Mouse (Mus musculus): ENCODE results near the gene Cacna1c. TPM values are rescaled to one million over a fixed set of nuclear protein-coding genes. Genes with fewer than 3 reads are reported as not detected.

Gene Cacna1c
- polyA plus RNA-seq, 1 experiment from 2014 or later = 0.23 TPM

- no peak for ATAC-seq
These were observed 51.1 kb downstream of the Cacna1c start for GRCm38 (mm10) chr6:119145109-119145508.

DNA sequence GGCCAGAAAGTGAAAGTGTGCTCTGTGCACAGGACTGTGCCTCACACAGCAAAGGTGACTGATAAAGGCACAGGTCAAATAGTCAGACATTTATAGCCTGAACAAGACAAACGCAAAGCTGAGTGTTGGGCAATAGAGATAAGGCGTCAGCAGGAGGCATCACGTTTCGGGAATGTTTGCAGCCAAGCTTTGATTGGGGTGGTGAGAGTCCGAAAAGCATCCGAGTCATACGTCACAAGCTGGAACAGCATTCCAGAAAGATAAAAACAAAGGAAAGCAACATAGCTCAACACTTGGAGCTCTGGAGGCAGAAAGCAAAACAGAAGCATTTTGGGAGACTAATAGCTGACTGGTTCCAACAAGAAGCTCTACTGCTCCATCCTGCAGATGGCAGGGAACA is 56.7 kb downstream of the Cacna1c start:
- ATAC-seq = peak; percentile 88
- 25% methylated on average over 7 of the region's 7 CpGs for WGBS (ENCODE audit: insufficient replicate concordance)

More at GRCm38 (mm10) chr6:119145109-119145508, 51.1 kb downstream of the Cacna1c start:
- Histone ChIP-seq H3K4me2 (ENCODE audit: low read depth, low read length) (no peak overlapping the region), H3K9me3 (ENCODE audit: low read length) (peaks cover 5% of the 10 kb centered on the region; the same call in 1 of the 2 replicates), H3K36me3 (replicated peaks; ENCODE audit: insufficient read depth, low read length) (no peaks in the 10 kb centered on the region), H3K27ac (ENCODE audit: low read depth) (no peak overlapping the region), H3K27me3 (ENCODE audit: insufficient read depth, low read length) (no peaks in the 10 kb centered on the region), H3K4me1 (ENCODE audit: insufficient read depth) (no peaks in the 10 kb centered on the region), H3K4me3 (ENCODE audit: low read depth, low read length) (no peak overlapping the region), H3K9ac (replicated peaks) (no peak overlapping the region)
- no peak for DNase-seq
- 50% methylated on average over 4 of the region's 4 CpGs for WGBS (ENCODE audit: insufficient replicate concordance)
- no peak for TF ChIP-seq CTCF (IDR thresholded peaks at IDR 0.05; ENCODE audit: low read depth)
- no peak for TF ChIP-seq EP300 (IDR thresholded peaks at IDR 0.05; ENCODE audit: low read depth)

GRCm38 (mm10) chr6:119137768-119138167 is 58.5 kb downstream of the Cacna1c start:
- WGBS (ENCODE audit: insufficient replicate concordance) = 61% methylated on average over 10 of the region's 10 CpGs
- TF ChIP-seq CTCF (IDR thresholded peaks at IDR 0.05; ENCODE audit: low read depth) = no peak
- TF ChIP-seq EP300 (IDR thresholded peaks at IDR 0.05; ENCODE audit: low read depth) = no peak
- Histone ChIP-seq H3K4me1 (ENCODE audit: insufficient read depth) (peaks cover 9% of the 10 kb centered on the region; the same call in 1 of the 2 replicates), H3K9ac (replicated peaks) (no peak overlapping the region), H3K27ac (ENCODE audit: low read depth) (no peak overlapping the region), H3K9me3 (ENCODE audit: low read length) (no peaks in the 10 kb centered on the region), H3K36me3 (replicated peaks; ENCODE audit: insufficient read depth, low read length) (no peaks in the 10 kb centered on the region), H3K27me3 (ENCODE audit: insufficient read depth, low read length) (no peaks in the 10 kb centered on the region), H3K4me3 (ENCODE audit: low read depth, low read length) (no peak overlapping the region), H3K4me2 (ENCODE audit: low read depth, low read length) (no peak overlapping the region)
- ATAC-seq = peak; percentile 78
- DNase-seq = peak; percentile 48

More for the DNA sequence above, 56.7 kb downstream of the Cacna1c start:
- DNase-seq = peak; percentile 39
- H3K4me1 ChIP-seq (ENCODE audit: insufficient read depth) = peaks cover 9% of the 10 kb centered on the region; the same call in 1 of the 2 replicates
- no peak overlapping the region for H3K4me3 ChIP-seq (ENCODE audit: low read depth, low read length)
- peak overlapping the region; percentile 39; the same call in 1 of the 2 replicates for H3K27ac ChIP-seq (ENCODE audit: low read depth)
- no peak overlapping the region for H3K9ac ChIP-seq (replicated peaks)
- TF ChIP-seq EP300 (IDR thresholded peaks at IDR 0.05; ENCODE audit: low read depth) (no peak), CTCF (IDR thresholded peaks at IDR 0.05; ENCODE audit: low read depth) (no peak)
- no peaks in the 10 kb centered on the region for H3K36me3 ChIP-seq (replicated peaks; ENCODE audit: insufficient read depth, low read length)
- no peaks in the 10 kb centered on the region for H3K9me3 ChIP-seq (ENCODE audit: low read length)
- H3K4me2 ChIP-seq (ENCODE audit: low read depth, low read length) = no peak overlapping the region
- H3K27me3 ChIP-seq (ENCODE audit: insufficient read depth, low read length) = no peaks in the 10 kb centered on the region

DNA sequence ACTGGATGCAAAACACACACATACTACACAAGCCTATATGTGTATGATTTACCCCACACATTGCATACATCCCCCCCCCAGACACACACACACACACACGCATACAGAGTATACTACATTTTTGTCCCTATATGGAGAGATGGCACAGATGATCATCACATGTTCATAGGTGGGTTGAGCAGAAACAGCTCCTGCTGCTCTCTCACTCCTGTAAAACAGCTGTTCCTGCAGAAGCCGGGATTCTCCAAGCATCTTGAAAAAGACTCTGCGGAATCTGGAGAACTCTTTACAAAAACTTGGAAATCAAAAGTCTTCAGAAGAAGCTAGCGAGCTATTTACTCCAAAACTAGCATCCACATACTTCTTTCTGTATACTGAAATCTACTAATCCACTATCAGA is 63.4 kb downstream of the Cacna1c start:
- TF ChIP-seq EP300 (IDR thresholded peaks at IDR 0.05; ENCODE audit: low read depth) = no peak
- TF ChIP-seq CTCF (IDR thresholded peaks at IDR 0.05; ENCODE audit: low read depth) = no peak
- Histone ChIP-seq H3K4me3 (ENCODE audit: low read depth, low read length) (no peak overlapping the region), H3K9ac (replicated peaks) (no peak overlapping the region), H3K4me2 (ENCODE audit: low read depth, low read length) (no peak overlapping the region), H3K36me3 (replicated peaks; ENCODE audit: insufficient read depth, low read length) (no peaks in the 10 kb centered on the region), H3K4me1 (ENCODE audit: insufficient read depth) (no peaks in the 10 kb centered on the region), H3K27ac (ENCODE audit: low read depth) (no peak overlapping the region), H3K27me3 (ENCODE audit: insufficient read depth, low read length) (no peaks in the 10 kb centered on the region), H3K9me3 (ENCODE audit: low read length) (no peaks in the 10 kb centered on the region)
- WGBS (ENCODE audit: insufficient replicate concordance) = 77% methylated on average over 4 of the region's 4 CpGs
- ATAC-seq (no peak), DNase-seq (no peak)

- no peaks in the 10 kb centered on the region for H3K4me1 ChIP-seq (ENCODE audit: insufficient read depth)
- no peak overlapping the region for H3K4me3 ChIP-seq (ENCODE audit: low read depth, low read length)
- no peak overlapping the region for H3K27ac ChIP-seq (ENCODE audit: low read depth)
- no peaks in the 10 kb centered on the region for H3K36me3 ChIP-seq (replicated peaks; ENCODE audit: insufficient read depth, low read length)
- no peak overlapping the region for H3K9ac ChIP-seq (replicated peaks)
- no peak for DNase-seq
- ATAC-seq = no peak
- 80% methylated on average over 8 of the region's 8 CpGs for WGBS (ENCODE audit: insufficient replicate concordance)
- H3K27me3 ChIP-seq (ENCODE audit: insufficient read depth, low read length) = no peaks in the 10 kb centered on the region
- TF ChIP-seq EP300 (IDR thresholded peaks at IDR 0.05; ENCODE audit: low read depth) = no peak
- TF ChIP-seq CTCF (IDR thresholded peaks at IDR 0.05; ENCODE audit: low read depth) = no peak
- no peaks in the 10 kb centered on the region for H3K9me3 ChIP-seq (ENCODE audit: low read length)
- H3K4me2 ChIP-seq (ENCODE audit: low read depth, low read length) = no peak overlapping the region
These were observed 64.0 kb downstream of the Cacna1c start for GRCm38 (mm10) chr6:119132111-119132735.

- Histone ChIP-seq H3K36me3 (replicated peaks; ENCODE audit: insufficient read depth, low read length) (no peaks in the 10 kb centered on the region), H3K27me3 (ENCODE audit: insufficient read depth, low read length) (no peaks in the 10 kb centered on the region), H3K9me3 (ENCODE audit: low read length) (no peaks in the 10 kb centered on the region), H3K4me2 (ENCODE audit: low read depth, low read length) (no peak overlapping the region), H3K9ac (replicated peaks) (no peak overlapping the region), H3K27ac (ENCODE audit: low read depth) (no peak overlapping the region), H3K4me3 (ENCODE audit: low read depth, low read length) (no peak overlapping the region), H3K4me1 (ENCODE audit: insufficient read depth) (no peaks in the 10 kb centered on the region)
- no peak for TF ChIP-seq EP300 (IDR thresholded peaks at IDR 0.05; ENCODE audit: low read depth)
- TF ChIP-seq CTCF (IDR thresholded peaks at IDR 0.05; ENCODE audit: low read depth) = peak; percentile 77
- DNase-seq = peak; percentile 73
- WGBS (ENCODE audit: insufficient replicate concordance) = 58% methylated on average over 5 of the region's 5 CpGs
- no peak for ATAC-seq
These were observed 66.6 kb downstream of the Cacna1c start for GRCm38 (mm10) chr6:119129664-119130063.

All from liver, postnatal 0 days (tissue).